9 mouse cellular contexts compared by ENCODE assay signal in genomic region chr2:154570666-154571065, GRCm38 (mm10). TPM values are rescaled to one million over a fixed set of nuclear protein-coding genes. Genes with fewer than 3 reads are reported as not detected.
DNase-seq lines count a peak whose midpoint lies in the region; ATAC-seq and TF ChIP-seq lines count a peak whose summit lies in the region.
"Had no signal": no experiment of that assay in that cellular context is flagged by ENCODE, and none has a peak within 500 bp of the region (broad histone marks: within the 10 kb centered on the region; RNA-seq: fewer than 3 reads in every experiment).

No protein-coding gene starts in this region.

- peak overlapping the region; percentile 98 for H3K27ac ChIP-seq in forebrain, embryonic 10.5 days
- no peak overlapping the region for H3K27ac ChIP-seq in forebrain, postnatal 0 days (ENCODE audit: low read depth, low read length)
- peak overlapping the region; percentile 67; the same call in 1 of the 2 replicates for H3K27ac ChIP-seq in stomach, embryonic 14.5 days (ENCODE audit: low read length)
- H3K27ac ChIP-seq in stomach, postnatal 0 days (replicated peaks), result no peak overlapping the region
- peak overlapping the region; percentile 62 for H3K27ac ChIP-seq in liver, embryonic 12.5 days

- peak overlapping the region; percentile 88; the same call in 1 of the 2 replicates for H3K4me3 ChIP-seq in forebrain, embryonic 10.5 days
- no peak overlapping the region for H3K4me3 ChIP-seq in forebrain, postnatal 0 days (ENCODE audit: low read depth, low read length)
- H3K4me3 ChIP-seq in stomach, embryonic 14.5 days (ENCODE audit: low read depth, low read length), result no peak overlapping the region; the same call in 1 of the 2 replicates
- H3K4me3 ChIP-seq in stomach, postnatal 0 days (ENCODE audit: low read depth, low read length), result no peak overlapping the region
- H3K4me3 ChIP-seq in liver, embryonic 12.5 days, result peak overlapping the region; percentile 86

- H3K27me3 ChIP-seq in forebrain, embryonic 10.5 days (ENCODE audit: poor library complexity, severe bottlenecking), result peaks cover 10% of the 10 kb centered on the region; the same call in 1 of the 2 replicates
- H3K27me3 ChIP-seq in forebrain, postnatal 0 days (ENCODE audit: insufficient read depth, low read length), result no peaks in the 10 kb centered on the region
- H3K27me3 ChIP-seq in stomach, embryonic 14.5 days (ENCODE audit: control insufficient read depth, insufficient read depth, low read length), result no peaks in the 10 kb centered on the region
- no peaks in the 10 kb centered on the region for H3K27me3 ChIP-seq in stomach, postnatal 0 days (ENCODE audit: control insufficient read depth, insufficient read depth, low read length)
- H3K27me3 ChIP-seq in liver, embryonic 12.5 days (replicated peaks), result no peaks in the 10 kb centered on the region

- no peak overlapping the region for H3K4me2 ChIP-seq in forebrain, postnatal 0 days (ENCODE audit: low read depth)
- H3K4me2 ChIP-seq in stomach, embryonic 14.5 days (replicated peaks; ENCODE audit: low read depth, low read length), result peak overlapping the region; percentile 64; the same call in 1 of the 2 replicates
- H3K4me2 ChIP-seq in stomach, postnatal 0 days (replicated peaks; ENCODE audit: low read depth), result no peak overlapping the region; the same call in 1 of the 2 replicates
- H3K4me2 ChIP-seq in liver, embryonic 12.5 days, result peak overlapping the region; percentile 81

- 86% methylated on average over 4 of the region's 4 CpGs for WGBS in forebrain, embryonic 10.5 days
- 70% methylated on average over 4 of the region's 4 CpGs for WGBS in forebrain, postnatal 0 days
- WGBS in stomach, embryonic 14.5 days, result 60% methylated on average over 4 of the region's 4 CpGs
- 61% methylated on average over 4 of the region's 4 CpGs for WGBS in stomach, postnatal 0 days
- 35% methylated on average over 4 of the region's 4 CpGs for WGBS in liver, embryonic 12.5 days (ENCODE audit: insufficient replicate concordance)

- H3K36me3 ChIP-seq in forebrain, embryonic 10.5 days (replicated peaks), result peaks cover 11% of the 10 kb centered on the region
- no peaks in the 10 kb centered on the region for H3K36me3 ChIP-seq in forebrain, postnatal 0 days (ENCODE audit: insufficient read depth)
- H3K36me3 ChIP-seq in stomach, embryonic 14.5 days (ENCODE audit: control insufficient read depth, insufficient read depth, low read length), result 0 out of 2 replicates have a peak, but pooled peaks cover under 1% of the 10 kb centered on the region
- H3K36me3 ChIP-seq in stomach, postnatal 0 days (ENCODE audit: control insufficient read depth, insufficient read depth, low read length), result no peaks in the 10 kb centered on the region
- H3K36me3 ChIP-seq in liver, embryonic 12.5 days, result peaks cover 10% of the 10 kb centered on the region; the same call in 1 of the 2 replicates

- ATAC-seq in forebrain, postnatal 0 days, result no peak
- no peak for ATAC-seq in stomach, embryonic 14.5 days (ENCODE audit: insufficient number of reproducible peaks, insufficient read depth, low FRiP score, low read depth)
- ATAC-seq in stomach, postnatal 0 days (ENCODE audit: low FRiP score, low TSS enrichment), result no peak
- ATAC-seq in liver, embryonic 12.5 days, result no peak
- no peak for ATAC-seq in CD4-positive, CD25-positive, alpha-beta regulatory T cell, adult 4 months

- H3K9me3 ChIP-seq in forebrain, embryonic 10.5 days, result no peaks in the 10 kb centered on the region
- H3K9me3 ChIP-seq in forebrain, postnatal 0 days (ENCODE audit: low read length), result no peaks in the 10 kb centered on the region
- H3K9me3 ChIP-seq in stomach, embryonic 14.5 days (ENCODE audit: control insufficient read depth, low read depth, low read length), result no peaks in the 10 kb centered on the region
- no peaks in the 10 kb centered on the region for H3K9me3 ChIP-seq in stomach, postnatal 0 days (ENCODE audit: control insufficient read depth, low read length)
- H3K9me3 ChIP-seq in liver, embryonic 12.5 days (replicated peaks), result no peaks in the 10 kb centered on the region

- TF ChIP-seq EP300 in stomach, postnatal 0 days (optimal IDR thresholded peaks at IDR 0.05), result no peak

- no peak overlapping the region for H3K9ac ChIP-seq in forebrain, postnatal 0 days
- H3K9ac ChIP-seq in stomach, embryonic 14.5 days (replicated peaks; ENCODE audit: low read depth, low read length), result no peak overlapping the region
- no peak overlapping the region for H3K9ac ChIP-seq in stomach, postnatal 0 days (ENCODE audit: low read length)
- H3K9ac ChIP-seq in liver, embryonic 12.5 days, result peak overlapping the region; percentile 68

- no peak for TF ChIP-seq CTCF in forebrain, postnatal 0 days (IDR thresholded peaks at IDR 0.05; ENCODE audit: low read depth)
- TF ChIP-seq CTCF in stomach, postnatal 0 days (IDR thresholded peaks at IDR 0.05; ENCODE audit: low read depth), result no peak

- H3K4me1 ChIP-seq in forebrain, embryonic 10.5 days, result peaks cover 53% of the 10 kb centered on the region
- H3K4me1 ChIP-seq in forebrain, postnatal 0 days (ENCODE audit: insufficient read depth), result peaks cover 10% of the 10 kb centered on the region; the same call in 1 of the 2 replicates
- H3K4me1 ChIP-seq in stomach, embryonic 14.5 days (ENCODE audit: control insufficient read depth, insufficient read depth, low read length), result peaks cover 29% of the 10 kb centered on the region
- peaks cover 5% of the 10 kb centered on the region for H3K4me1 ChIP-seq in stomach, postnatal 0 days (replicated peaks; ENCODE audit: control insufficient read depth, insufficient read depth)
- H3K4me1 ChIP-seq in liver, embryonic 12.5 days, result peaks cover 52% of the 10 kb centered on the region

- DNase-seq in forebrain, embryonic 10.5 days (ENCODE audit: extremely low spot score, low spot score), result no peak
- DNase-seq in forebrain, postnatal 0 days, result no peak
- no peak for DNase-seq in stomach, postnatal 0 days (ENCODE audit: low spot score)
- DNase-seq in embryo, embryonic 10 days (ENCODE audit: low spot score), result no peak
- DNase-seq in thymus, postnatal 25 days, result no peak

RNA-seq across cellular contexts. Expression of gene E2f1, which starts 1.0 kb away (rescaled TPM):
- polyA plus RNA-seq in forebrain, embryonic 10.5 days (2016; fragmentation: Nextera tagmentation; extraction: Ambion mirVana), result 27.8 and 28.6 TPM in 2 replicates
- 2.8 and 3.0 TPM in 2 replicates for total RNA-seq in forebrain, postnatal 0 days (2014; rRNA removed)
- 4.7 and 4.9 TPM in 2 replicates for polyA plus RNA-seq in forebrain, postnatal 0 days (2015; fragmentation: Nextera tagmentation; extraction: Ambion mirVana)
- 7.4 and 9.8 TPM in 2 replicates for polyA plus RNA-seq in stomach, embryonic 14.5 days (2014; fragmentation: Nextera tagmentation; extraction: Ambion mirVana)
- polyA plus RNA-seq in stomach, postnatal 0 days (2015; fragmentation: Nextera tagmentation; extraction: Ambion mirVana), result 5.7 and 6.1 TPM in 2 replicates
- polyA plus RNA-seq in liver, embryonic 12.5 days (2016; fragmentation: Nextera tagmentation; extraction: Ambion mirVana), result 27.0 and 27.4 TPM in 2 replicates
- 1 to 10 TPM in 1 of 2 experiments, under 1 TPM in 1; 0.42 to 1.5 TPM for polyA plus RNA-seq in CD4-positive, CD25-positive, alpha-beta regulatory T cell, adult 4 months (2017; shearing (Covaris generic))

RNA-seq across cellular contexts. Expression of gene Necab3, which starts 12.0 kb away (rescaled TPM):
- polyA plus RNA-seq in forebrain, embryonic 10.5 days (2016; fragmentation: Nextera tagmentation; extraction: Ambion mirVana), result 3.6 and 3.9 TPM in 2 replicates
- total RNA-seq in forebrain, postnatal 0 days (2014; rRNA removed), result 14.5 and 16.3 TPM in 2 replicates
- 14.7 and 17.2 TPM in 2 replicates for polyA plus RNA-seq in forebrain, postnatal 0 days (2015; fragmentation: Nextera tagmentation; extraction: Ambion mirVana)
- polyA plus RNA-seq in stomach, embryonic 14.5 days (2014; fragmentation: Nextera tagmentation; extraction: Ambion mirVana), result 3.2 and 4.1 TPM in 2 replicates
- 0.50 and 0.70 TPM in 2 replicates for polyA plus RNA-seq in stomach, postnatal 0 days (2015; fragmentation: Nextera tagmentation; extraction: Ambion mirVana)
- 1.0 and 1.3 TPM in 2 replicates for polyA plus RNA-seq in liver, embryonic 12.5 days (2016; fragmentation: Nextera tagmentation; extraction: Ambion mirVana)
- under 1 TPM; 0.30 to 0.47 TPM for polyA plus RNA-seq in CD4-positive, CD25-positive, alpha-beta regulatory T cell, adult 4 months (2017; shearing (Covaris generic))

RNA-seq across cellular contexts. Expression of gene Actl10, which starts 19.1 kb away (rescaled TPM):
- 0.43 and 0.55 TPM in 2 replicates for polyA plus RNA-seq in forebrain, embryonic 10.5 days (2016; fragmentation: Nextera tagmentation; extraction: Ambion mirVana)
- total RNA-seq in forebrain, postnatal 0 days (2014; rRNA removed), result 0.15 and 0.48 TPM in 2 replicates
- 0.13 TPM in 1 of 2 replicates, not detected in the other for polyA plus RNA-seq in forebrain, postnatal 0 days (2015; fragmentation: Nextera tagmentation; extraction: Ambion mirVana)
- 0.17 TPM in 1 of 2 replicates, not detected in the other for polyA plus RNA-seq in stomach, embryonic 14.5 days (2014; fragmentation: Nextera tagmentation; extraction: Ambion mirVana)
- polyA plus RNA-seq in stomach, postnatal 0 days (2015; fragmentation: Nextera tagmentation; extraction: Ambion mirVana), result not detected in 2 replicates
- polyA plus RNA-seq in liver, embryonic 12.5 days (2016; fragmentation: Nextera tagmentation; extraction: Ambion mirVana), result 0.29 TPM in 1 of 2 replicates, not detected in the other
- polyA plus RNA-seq in CD4-positive, CD25-positive, alpha-beta regulatory T cell, adult 4 months (2017; shearing (Covaris generic)), result not detected
- total RNA-seq: megakaryocyte progenitor cell, adult 5-6 weeks had no signal

RNA-seq across cellular contexts. Expression of gene 1700003F12Rik, which starts 23.8 kb away (rescaled TPM):
- polyA plus RNA-seq in forebrain, embryonic 10.5 days (2016; fragmentation: Nextera tagmentation; extraction: Ambion mirVana), result 4.2 and 4.7 TPM in 2 replicates
- 1.7 and 6.4 TPM in 2 replicates for total RNA-seq in forebrain, postnatal 0 days (2014; rRNA removed)
- 2.8 and 3.2 TPM in 2 replicates for polyA plus RNA-seq in forebrain, postnatal 0 days (2015; fragmentation: Nextera tagmentation; extraction: Ambion mirVana)
- 0.77 and 0.91 TPM in 2 replicates for polyA plus RNA-seq in stomach, embryonic 14.5 days (2014; fragmentation: Nextera tagmentation; extraction: Ambion mirVana)
- 0.87 and 0.89 TPM in 2 replicates for polyA plus RNA-seq in stomach, postnatal 0 days (2015; fragmentation: Nextera tagmentation; extraction: Ambion mirVana)
- polyA plus RNA-seq in liver, embryonic 12.5 days (2016; fragmentation: Nextera tagmentation; extraction: Ambion mirVana), result 1.5 and 1.6 TPM in 2 replicates
- polyA plus RNA-seq in CD4-positive, CD25-positive, alpha-beta regulatory T cell, adult 4 months (2017; shearing (Covaris generic)), result not detected
- total RNA-seq: megakaryocyte progenitor cell, adult 5-6 weeks had no signal

RNA-seq across cellular contexts. Expression of gene Pxmp4, which starts 32.8 kb away (rescaled TPM):
- polyA plus RNA-seq in forebrain, embryonic 10.5 days (2016; fragmentation: Nextera tagmentation; extraction: Ambion mirVana), result 9.3 and 12.4 TPM in 2 replicates
- 13.2 and 15.0 TPM in 2 replicates for total RNA-seq in forebrain, postnatal 0 days (2014; rRNA removed)
- 16.6 and 17.9 TPM in 2 replicates for polyA plus RNA-seq in forebrain, postnatal 0 days (2015; fragmentation: Nextera tagmentation; extraction: Ambion mirVana)
- 29.3 and 29.5 TPM in 2 replicates for polyA plus RNA-seq in stomach, embryonic 14.5 days (2014; fragmentation: Nextera tagmentation; extraction: Ambion mirVana)
- 49.7 and 52.8 TPM in 2 replicates for polyA plus RNA-seq in stomach, postnatal 0 days (2015; fragmentation: Nextera tagmentation; extraction: Ambion mirVana)
- 24.5 and 26.1 TPM in 2 replicates for polyA plus RNA-seq in liver, embryonic 12.5 days (2016; fragmentation: Nextera tagmentation; extraction: Ambion mirVana)
- 10 to 100 TPM; 15.4 to 20.9 TPM for polyA plus RNA-seq in CD4-positive, CD25-positive, alpha-beta regulatory T cell, adult 4 months (2017; shearing (Covaris generic))

Comparison
In these comparisons a context has a peak if more than half of its experiments do, and no peak if none do; other contexts are left out.
1. H3K27ac ChIP-seq: peak in forebrain, embryonic 10.5 days (single experiment), stomach, embryonic 14.5 days (single experiment) and liver, embryonic 12.5 days (single experiment); none in forebrain, postnatal 0 days (single experiment) and stomach, postnatal 0 days (single experiment).
2. H3K4me3 ChIP-seq: peak in forebrain, embryonic 10.5 days (single experiment) and liver, embryonic 12.5 days (single experiment); none in forebrain, postnatal 0 days (single experiment), stomach, embryonic 14.5 days (single experiment) and stomach, postnatal 0 days (single experiment).
3. H3K4me2 ChIP-seq: peak in stomach, embryonic 14.5 days (single experiment) and liver, embryonic 12.5 days (single experiment); none in forebrain, postnatal 0 days (single experiment) and stomach, postnatal 0 days (single experiment).